Mouse (Mus musculus): ENCODE data around the gene Sult2a3.
"Not testable (repeated sequence)": the region's sequence is repeated elsewhere in the genome, so short reads cannot be mapped to it uniquely, and the experiment has no call there.

The Sult2a3 gene

DNA sequence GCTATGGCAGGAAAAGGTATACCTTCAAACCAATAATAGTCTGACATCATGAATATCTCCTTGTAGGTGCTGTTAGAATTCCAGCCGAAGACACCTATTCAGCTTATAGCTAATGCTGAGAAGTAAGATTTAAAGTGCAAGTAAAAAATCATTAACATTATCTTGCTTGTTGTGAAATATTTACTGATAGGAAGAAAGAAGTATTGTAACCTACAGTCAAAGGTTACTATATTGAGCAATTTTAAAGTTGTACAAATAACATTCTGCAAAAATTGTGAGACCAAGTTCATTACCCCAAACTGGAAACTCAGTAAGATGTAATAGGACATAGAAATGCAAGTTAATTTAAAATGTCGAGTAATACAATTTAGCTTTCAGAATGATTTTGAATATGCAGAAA is at the start of gene Sult2a3:
TSS of gene Sult2a3 (minus strand) at position 101 of the 400 bp plus-strand sequence.
- no peak for DNase-seq (ENCODE audit: low spot score in 2 of 2)

DNA sequence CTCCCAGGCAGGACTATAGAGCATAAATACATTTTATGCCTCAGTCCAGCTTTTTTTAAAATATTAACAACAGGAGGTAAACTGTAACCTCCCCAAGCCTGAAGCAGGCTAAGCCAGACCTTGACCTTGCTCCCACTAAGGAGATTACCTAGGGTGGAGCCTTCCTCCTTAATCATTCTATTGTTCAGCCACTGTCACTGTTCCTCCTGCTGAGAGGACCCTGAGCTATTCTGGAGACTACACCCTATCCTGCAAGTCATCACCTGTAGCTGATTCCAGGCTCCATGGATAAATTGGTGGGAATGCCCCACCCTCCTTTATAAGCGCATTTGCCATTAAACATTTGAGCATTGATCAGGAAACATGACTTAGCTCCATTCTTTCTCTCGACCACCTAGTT is 2.4 kb downstream of the Sult2a3 start:
- DNase-seq (ENCODE audit: low spot score in 2 of 2), result no peak

GRCm38 (mm10) chr7:14119865-14120264 is 3.0 kb downstream of the Sult2a3 start:
- DNase-seq (ENCODE audit: low spot score in 2 of 2), result not testable (repeated sequence)

DNA sequence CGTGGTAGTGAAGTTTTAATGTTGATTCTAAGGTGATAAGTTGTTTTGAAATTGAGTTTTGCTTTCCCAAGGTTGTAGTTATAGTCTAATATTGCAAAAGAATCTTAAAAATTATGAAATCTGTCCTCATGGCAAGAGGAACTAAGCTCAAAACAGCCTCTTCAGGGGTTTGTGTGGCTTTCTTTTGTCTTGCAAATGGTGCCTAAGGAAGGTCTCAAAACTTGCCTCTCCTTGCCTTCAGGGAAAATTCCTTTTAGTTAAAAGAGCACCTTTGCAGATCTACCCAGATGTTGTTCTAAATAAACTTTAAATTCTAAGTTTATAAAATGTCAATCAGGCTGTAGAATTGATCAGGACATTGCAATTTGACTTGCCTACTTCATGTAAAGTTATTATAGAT is 6.1 kb downstream of the Sult2a3 start:
- no peak for DNase-seq (ENCODE audit: low spot score in 2 of 2)

DNA sequence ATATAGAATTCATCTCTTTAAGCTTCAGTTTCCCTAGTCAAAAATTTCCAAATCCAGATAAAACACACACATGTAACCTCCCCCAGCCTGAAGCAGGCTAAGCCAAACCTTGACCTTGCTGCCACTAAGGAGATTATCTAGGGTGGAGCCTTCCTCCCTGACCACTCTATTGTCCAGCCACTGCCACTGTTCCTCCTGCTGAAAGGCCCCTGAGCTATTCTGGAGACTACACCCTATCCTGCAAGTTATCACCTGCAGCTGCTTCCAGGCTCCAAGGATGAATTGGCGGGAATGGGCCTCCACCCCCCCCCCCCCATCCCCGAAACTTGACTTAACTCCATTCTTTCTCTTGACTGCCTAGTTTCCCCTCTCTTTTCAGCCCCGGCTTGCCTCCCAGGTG is 8.4 kb downstream of the Sult2a3 start:
- DNase-seq (ENCODE audit: low spot score in 2 of 2), result not testable (repeated sequence)

- DNase-seq (ENCODE audit: low spot score in 2 of 2), result not testable (repeated sequence)
Observed at GRCm38 (mm10) chr7:14047821-14048220, 75.0 kb downstream of the Sult2a3 start.

DNA sequence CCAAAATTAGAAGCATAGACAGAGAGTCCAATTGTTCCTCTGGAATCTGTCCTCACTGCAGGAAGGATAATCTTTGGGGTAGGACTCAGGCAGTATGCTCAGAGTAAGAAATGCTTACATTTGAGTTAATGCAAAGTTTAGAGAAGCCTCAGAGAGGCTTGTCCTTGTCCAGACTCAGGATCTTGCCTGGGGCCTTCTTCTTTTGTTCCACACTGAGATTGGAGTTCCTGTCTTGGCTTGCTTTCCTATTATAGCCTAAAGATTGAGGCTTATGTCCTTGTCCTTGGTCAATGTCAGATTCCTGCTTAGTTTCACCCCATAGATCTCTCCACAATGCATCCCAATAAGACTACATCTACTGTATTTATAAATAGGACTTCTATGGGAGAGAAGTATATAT is 92.0 kb downstream of the Sult2a3 start:
- not testable (repeated sequence) for DNase-seq (ENCODE audit: low spot score in 2 of 2)
